Mouse (Mus musculus) frontal cortex, adult 2 months (tissue): ENCODE measurements at regions not wholly inside any gene's neighbourhood (a gene's known extent, or its start where the extent isn't known, plus 50 kb on each side); places are given as distances from the start of the nearest gene placed in this dataset.

Experiments
- DNase-seq, 2 experiments: peaks; one replicate each; pipeline ENCODE4 v3.0.0; 2022; ENCODE audit warnings: low spot score in 1 of 2; ENCODE audit errors: extremely low spot score in 1 of 2

GRCm38 (mm10) chrX:76795304-76795703 is 192.6 kb upstream of the Cldn34d start:
- peak in 1 of 2 experiments; percentile 8 for DNase-seq

GRCm38 (mm10) chrX:76790613-76791012 is 187.9 kb upstream of the Cldn34d start:
- peak in 1 of 2 experiments; percentile 2 for DNase-seq

- no peak for DNase-seq
Observed at GRCm38 (mm10) chrX:76780044-76780443, 177.3 kb upstream of the Cldn34d start.
